Mouse (Mus musculus) forelimb bud, embryonic 11.5 days (tissue): ENCODE data around the gene Trim62.

Source experiments
- DNase-seq: peaks from one replicate; pipeline ENCODE4 v3.0.0-alpha.2; 2012; ENCODE audit warnings: low read depth, low spot score

Gene Trim62

GRCm38 (mm10) chr4:128958849-128959248 lies 75.5 kb downstream of the Trim62 start:
- no peak for DNase-seq

- no peak for DNase-seq
Measured at GRCm38 (mm10) chr4:128959676-128960075, 76.3 kb downstream of the Trim62 start.
